Mouse (Mus musculus): ENCODE measurements around the gene Ttc7b. TPM values are rescaled to one million over a fixed set of nuclear protein-coding genes. Genes with fewer than 3 reads are reported as not detected.

Gene Ttc7b
- polyA plus RNA-seq, 1 experiment: 0.13 TPM

DNA sequence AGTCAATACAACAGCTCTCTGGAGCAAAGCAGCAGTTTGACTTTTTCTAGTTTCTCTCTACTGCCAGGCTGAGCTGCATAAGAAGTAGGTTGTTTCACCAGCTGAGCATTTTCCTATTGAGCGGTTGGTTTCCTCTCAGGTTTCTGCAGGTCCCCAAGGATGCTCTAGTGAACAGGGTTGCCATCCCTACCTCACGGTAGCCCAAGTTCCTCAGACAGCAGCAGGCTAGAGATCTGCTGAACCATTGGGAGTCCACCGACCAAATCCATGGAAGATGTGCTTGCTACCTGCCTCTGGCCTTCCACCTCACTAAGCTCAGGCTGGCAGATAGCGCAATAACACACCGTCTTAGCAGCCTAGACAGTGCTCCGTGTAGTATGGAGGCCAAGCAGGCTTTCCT is 95.6 kb downstream of the Ttc7b start:
- no peaks in the 10 kb centered on the region for H3K36me3 ChIP-seq (ENCODE audit: control insufficient read depth)
- no peaks in the 10 kb centered on the region for H3K4me1 ChIP-seq (ENCODE audit: control insufficient read depth)
- no peaks in the 10 kb centered on the region for H3K27me3 ChIP-seq (ENCODE audit: control insufficient read depth)
- H3K9me3 ChIP-seq (ENCODE audit: control insufficient read depth, low read length): no peaks in the 10 kb centered on the region
- TF ChIP-seq TAL1 (IDR thresholded peaks at IDR 0.05; ENCODE audit: low read length) (no peak), GATA1 (IDR thresholded peaks at IDR 0.05; ENCODE audit: low read length) (no peak)
- no peak overlapping the region for H3K4me3 ChIP-seq (replicated peaks)

DNA sequence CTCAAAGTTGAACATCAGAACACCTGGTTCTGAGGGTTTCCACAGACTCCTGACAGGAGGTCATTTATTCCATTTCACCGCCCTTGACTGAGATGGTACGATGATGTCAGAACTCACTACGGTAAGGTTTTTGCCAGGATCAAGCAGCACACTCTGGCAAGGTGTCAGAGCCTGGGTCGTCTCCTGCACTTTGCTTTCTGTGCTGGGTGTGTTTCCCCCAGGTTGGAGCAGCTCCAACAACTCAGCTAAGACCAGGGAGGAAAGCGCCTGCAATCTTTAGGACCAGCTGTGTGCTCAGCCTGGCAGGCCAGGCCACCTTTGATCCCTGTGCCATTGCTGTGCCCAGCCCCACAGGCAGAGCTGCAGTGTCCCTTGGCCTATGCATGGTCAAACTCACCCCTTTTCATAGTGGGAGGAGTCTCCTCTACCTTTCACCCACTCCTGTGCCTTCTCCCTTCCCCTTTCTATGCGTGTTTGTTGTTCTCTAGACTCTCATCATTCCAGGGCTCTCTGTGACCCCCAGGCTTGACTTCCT is 98.3 kb downstream of the Ttc7b start:
- Histone ChIP-seq H3K9me3 (ENCODE audit: control insufficient read depth, low read length) (no peaks in the 10 kb centered on the region), H3K27me3 (ENCODE audit: control insufficient read depth) (no peaks in the 10 kb centered on the region), H3K4me3 (replicated peaks) (no peak overlapping the region), H3K4me1 (ENCODE audit: control insufficient read depth) (no peaks in the 10 kb centered on the region), H3K36me3 (ENCODE audit: control insufficient read depth) (no peaks in the 10 kb centered on the region)
- TF ChIP-seq GATA1 (IDR thresholded peaks at IDR 0.05; ENCODE audit: low read length): no peak
- no peak for TF ChIP-seq TAL1 (IDR thresholded peaks at IDR 0.05; ENCODE audit: low read length)

DNA sequence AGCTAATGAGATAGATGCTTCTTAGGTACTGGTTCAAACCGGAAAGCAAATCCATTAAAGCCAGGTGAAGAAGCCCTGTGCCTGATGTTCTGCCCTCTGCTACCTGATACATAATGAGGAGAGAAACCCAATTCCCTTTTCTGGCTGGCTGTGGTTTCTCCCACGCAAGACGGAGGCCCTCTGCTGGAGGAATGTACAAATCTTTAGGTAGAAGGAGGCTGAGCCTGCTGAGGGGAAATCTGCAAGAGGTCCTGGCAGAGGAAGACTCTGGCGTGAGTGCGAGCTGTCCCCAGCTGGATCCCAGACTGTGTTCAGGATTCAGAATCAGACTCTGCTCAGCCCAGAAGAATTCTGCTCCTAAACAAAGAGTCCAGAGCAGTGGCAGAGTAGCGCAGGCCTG is 99.1 kb downstream of the Ttc7b start:
- Histone ChIP-seq H3K4me1 (ENCODE audit: control insufficient read depth) (no peaks in the 10 kb centered on the region), H3K9me3 (ENCODE audit: control insufficient read depth, low read length) (no peaks in the 10 kb centered on the region), H3K4me3 (replicated peaks) (no peak overlapping the region), H3K27me3 (ENCODE audit: control insufficient read depth) (no peaks in the 10 kb centered on the region), H3K36me3 (ENCODE audit: control insufficient read depth) (no peaks in the 10 kb centered on the region)
- TF ChIP-seq GATA1 (IDR thresholded peaks at IDR 0.05; ENCODE audit: low read length): no peak
- TF ChIP-seq TAL1 (IDR thresholded peaks at IDR 0.05; ENCODE audit: low read length): no peak

GRCm38 (mm10) chr12:100420903-100421302 is 99.7 kb downstream of the Ttc7b start:
- Histone ChIP-seq H3K36me3 (ENCODE audit: control insufficient read depth) (no peaks in the 10 kb centered on the region), H3K4me1 (ENCODE audit: control insufficient read depth) (no peaks in the 10 kb centered on the region), H3K9me3 (ENCODE audit: control insufficient read depth, low read length) (no peaks in the 10 kb centered on the region)

DNA sequence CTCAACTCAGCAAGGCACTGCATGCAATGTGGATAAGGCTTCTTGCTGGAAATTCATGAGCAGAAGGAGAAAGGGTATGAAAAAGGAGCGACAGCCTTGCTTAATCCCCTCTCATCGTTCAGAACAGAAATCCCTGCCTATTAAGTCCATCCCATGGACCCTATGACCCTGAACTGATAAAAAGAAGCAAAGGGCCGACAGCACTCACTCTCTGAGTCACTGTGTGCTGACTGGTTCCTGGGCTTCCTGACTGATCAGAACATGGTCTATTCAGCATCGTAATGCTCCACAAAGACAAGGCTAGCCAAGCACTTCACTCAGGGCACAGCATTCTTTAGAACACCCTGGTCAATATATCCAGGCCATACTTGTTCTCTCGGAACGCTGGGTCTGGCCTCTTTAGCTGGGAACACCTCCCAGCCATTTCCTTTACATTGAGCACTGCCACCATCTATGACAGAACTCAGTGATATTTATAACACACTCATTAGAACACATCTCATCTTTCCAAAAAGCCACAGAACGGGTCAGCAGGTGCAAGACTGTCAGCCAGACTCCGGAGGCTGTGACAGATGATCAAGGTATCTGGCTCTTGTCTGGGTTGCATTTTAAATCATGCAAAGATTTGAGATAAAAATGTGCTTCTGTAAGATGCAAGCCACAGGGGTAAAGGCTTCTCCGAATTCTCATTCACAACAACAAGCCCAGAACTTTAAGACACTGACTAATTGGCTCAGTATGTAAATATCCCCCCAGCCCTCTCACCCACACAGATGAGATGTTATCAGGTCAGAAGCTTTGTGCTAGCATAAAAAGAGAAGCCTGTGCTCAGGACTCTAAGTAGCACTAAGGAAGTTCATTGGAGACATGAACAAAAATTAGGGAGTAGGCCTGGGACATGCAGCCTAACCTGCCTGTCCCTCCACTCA is 100.4 kb downstream of the Ttc7b start:
- no peaks in the 10 kb centered on the region for H3K36me3 ChIP-seq (ENCODE audit: control insufficient read depth)
- TF ChIP-seq TAL1 (IDR thresholded peaks at IDR 0.05; ENCODE audit: low read length) (no peak), GATA1 (IDR thresholded peaks at IDR 0.05; ENCODE audit: low read length) (no peak)
- no peaks in the 10 kb centered on the region for H3K27me3 ChIP-seq (ENCODE audit: control insufficient read depth)
- no peak overlapping the region for H3K4me3 ChIP-seq (replicated peaks)
- no peaks in the 10 kb centered on the region for H3K9me3 ChIP-seq (ENCODE audit: control insufficient read depth, low read length)
- no peaks in the 10 kb centered on the region for H3K4me1 ChIP-seq (ENCODE audit: control insufficient read depth)

More at GRCm38 (mm10) chr12:100420903-100421302, 99.7 kb downstream of the Ttc7b start:
- Histone ChIP-seq H3K27me3 (ENCODE audit: control insufficient read depth) (no peaks in the 10 kb centered on the region), H3K4me3 (replicated peaks) (no peak overlapping the region)
- TF ChIP-seq TAL1 (IDR thresholded peaks at IDR 0.05; ENCODE audit: low read length) (no peak), GATA1 (IDR thresholded peaks at IDR 0.05; ENCODE audit: low read length) (no peak)

- no peaks in the 10 kb centered on the region for H3K9me3 ChIP-seq (ENCODE audit: control insufficient read depth, low read length)
Observed at GRCm38 (mm10) chr12:100415802-100416201, 104.8 kb downstream of the Ttc7b start.

GRCm38 (mm10) chr12:100414717-100415398 is 105.8 kb downstream of the Ttc7b start:
- Histone ChIP-seq H3K9me3 (ENCODE audit: control insufficient read depth, low read length) (no peaks in the 10 kb centered on the region), H3K36me3 (ENCODE audit: control insufficient read depth) (no peaks in the 10 kb centered on the region), H3K27me3 (ENCODE audit: control insufficient read depth) (no peaks in the 10 kb centered on the region), H3K4me1 (ENCODE audit: control insufficient read depth) (no peaks in the 10 kb centered on the region), H3K4me3 (replicated peaks) (no peak overlapping the region)
- no peak for TF ChIP-seq TAL1 (IDR thresholded peaks at IDR 0.05; ENCODE audit: low read length)
- no peak for TF ChIP-seq GATA1 (IDR thresholded peaks at IDR 0.05; ENCODE audit: low read length)

More at GRCm38 (mm10) chr12:100415802-100416201, 104.8 kb downstream of the Ttc7b start:
- TF ChIP-seq GATA1 (IDR thresholded peaks at IDR 0.05; ENCODE audit: low read length): no peak
- no peak for TF ChIP-seq TAL1 (IDR thresholded peaks at IDR 0.05; ENCODE audit: low read length)
- Histone ChIP-seq H3K27me3 (ENCODE audit: control insufficient read depth) (no peaks in the 10 kb centered on the region), H3K4me3 (replicated peaks) (no peak overlapping the region), H3K4me1 (ENCODE audit: control insufficient read depth) (no peaks in the 10 kb centered on the region), H3K36me3 (ENCODE audit: control insufficient read depth) (no peaks in the 10 kb centered on the region)

GRCm38 (mm10) chr12:100408714-100409113 is 111.9 kb downstream of the Ttc7b start:
- Histone ChIP-seq H3K27me3 (ENCODE audit: control insufficient read depth) (no peaks in the 10 kb centered on the region), H3K9me3 (ENCODE audit: control insufficient read depth, low read length) (no peaks in the 10 kb centered on the region), H3K4me1 (ENCODE audit: control insufficient read depth) (no peaks in the 10 kb centered on the region), H3K36me3 (ENCODE audit: control insufficient read depth) (no peaks in the 10 kb centered on the region), H3K4me3 (replicated peaks) (no peak overlapping the region)
- no peak for TF ChIP-seq TAL1 (IDR thresholded peaks at IDR 0.05; ENCODE audit: low read length)
- no peak for TF ChIP-seq GATA1 (IDR thresholded peaks at IDR 0.05; ENCODE audit: low read length)

DNA sequence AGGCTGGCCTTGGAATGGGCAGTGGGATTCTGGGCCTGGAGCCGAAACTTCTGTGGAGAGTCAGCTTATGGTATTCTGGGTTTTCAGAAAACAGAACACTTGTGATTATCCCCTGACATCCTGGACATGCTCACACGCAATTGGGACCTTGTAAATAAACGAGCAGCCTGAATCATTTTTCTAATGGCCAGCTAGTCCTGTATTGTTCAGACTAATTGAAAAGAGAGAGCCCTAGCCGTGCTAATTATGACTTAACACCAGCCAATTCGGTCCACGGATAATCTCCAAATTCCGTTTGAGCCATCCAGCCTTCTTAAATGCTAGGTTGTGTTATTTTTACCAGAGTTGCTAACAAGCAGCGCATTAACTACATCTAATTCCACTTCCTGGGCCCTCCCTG is 112.5 kb downstream of the Ttc7b start:
- H3K9me3 ChIP-seq (ENCODE audit: control insufficient read depth, low read length): no peaks in the 10 kb centered on the region
- H3K4me3 ChIP-seq (replicated peaks): no peak overlapping the region
- TF ChIP-seq TAL1 (IDR thresholded peaks at IDR 0.05; ENCODE audit: low read length): no peak
- no peak for TF ChIP-seq GATA1 (IDR thresholded peaks at IDR 0.05; ENCODE audit: low read length)
- H3K27me3 ChIP-seq (ENCODE audit: control insufficient read depth): no peaks in the 10 kb centered on the region
- no peaks in the 10 kb centered on the region for H3K4me1 ChIP-seq (ENCODE audit: control insufficient read depth)
- no peaks in the 10 kb centered on the region for H3K36me3 ChIP-seq (ENCODE audit: control insufficient read depth)

All from erythroblast, embryonic 14.5 days (primary cell).